Mouse (Mus musculus): ENCODE data around the gene Pcyox1. TPM values are rescaled to one million over a fixed set of nuclear protein-coding genes. Genes with fewer than 3 reads are reported as not detected.
"Not testable (repeated sequence)": the region's sequence is repeated elsewhere in the genome, so short reads cannot be mapped to it uniquely, and the experiment has no call there.

The Pcyox1 gene
- total RNA-seq, 2 experiments from 2014 or later: 50.7 to 65.0 TPM

DNA sequence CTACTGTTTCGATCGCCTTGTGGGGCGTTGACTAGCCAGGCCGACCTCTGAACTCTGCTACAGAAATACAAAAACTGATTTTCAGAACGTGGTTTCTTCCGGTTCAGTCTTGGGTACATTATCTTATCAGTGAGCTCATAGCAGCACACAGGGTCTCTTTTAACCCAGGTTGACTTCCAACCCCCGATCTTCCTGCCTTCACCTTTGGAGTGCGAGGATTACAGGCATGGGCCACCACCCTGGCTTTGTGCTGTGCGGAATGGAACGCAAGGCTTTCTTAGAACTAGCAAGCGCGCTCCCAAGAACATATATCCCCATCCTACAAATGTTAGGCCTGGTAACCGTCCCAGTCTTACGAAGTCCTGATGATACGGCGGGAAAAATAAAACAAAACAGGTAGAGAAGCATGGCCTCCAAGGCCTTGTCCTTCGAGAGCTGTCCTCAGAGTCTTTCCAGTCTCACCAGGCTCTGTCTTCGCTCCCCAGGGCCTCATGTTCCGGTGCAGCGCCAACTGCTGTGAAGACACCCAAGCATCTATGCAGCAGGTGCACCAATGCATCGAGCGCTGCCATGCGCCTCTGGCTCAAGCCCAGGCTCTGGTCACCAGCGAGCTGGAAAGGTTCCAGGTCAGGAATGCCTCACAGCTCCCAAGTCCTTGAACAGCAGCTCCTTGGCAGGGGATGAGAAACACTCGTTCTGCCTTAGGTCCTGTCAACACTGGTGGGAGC lies 30.7 kb downstream of the Pcyox1 start:
- DNase-seq: peak; percentile 30

DNA sequence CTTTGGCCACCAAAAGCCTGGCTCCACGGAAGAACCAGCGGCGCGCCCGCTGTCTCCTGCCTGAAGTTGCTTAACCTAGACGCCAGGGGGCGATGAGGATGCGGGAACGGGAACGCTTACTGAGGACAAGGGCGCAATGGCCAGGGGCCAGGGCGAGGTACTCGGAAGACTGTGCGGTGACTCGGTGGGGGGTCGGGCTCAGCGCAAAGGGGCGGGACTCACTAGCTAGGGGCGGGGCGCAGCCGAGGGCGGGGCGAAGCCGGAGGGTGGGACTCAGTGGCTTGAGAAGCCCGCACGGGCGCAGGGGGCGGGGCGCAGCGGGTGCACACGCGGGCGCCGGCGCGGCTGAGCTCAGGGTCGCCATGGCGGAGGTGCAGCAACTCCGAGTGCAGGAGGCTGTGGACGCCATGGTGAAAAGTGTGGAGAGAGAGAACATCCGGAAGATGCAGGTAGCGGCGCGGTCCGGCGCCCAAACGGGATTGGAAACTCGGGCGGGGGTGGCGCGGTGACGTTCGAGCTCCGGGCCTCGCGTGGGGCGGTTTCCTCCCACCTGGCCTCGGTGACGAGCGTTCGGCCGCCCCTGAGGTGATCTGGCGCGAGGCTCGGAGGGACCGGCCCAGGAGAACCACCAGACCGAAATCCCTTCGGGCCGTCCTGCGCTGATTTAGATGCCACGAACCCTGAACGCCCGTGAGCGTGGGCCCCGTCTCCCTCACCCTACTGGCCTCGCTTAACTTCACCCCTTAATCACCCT lies 31.4 kb downstream of the Pcyox1 start, which contains the start of gene Fam136a:
TSS of gene Fam136a (plus strand) at position 276 of the 754 bp plus-strand sequence.
- peak; percentile 95 for DNase-seq

DNA sequence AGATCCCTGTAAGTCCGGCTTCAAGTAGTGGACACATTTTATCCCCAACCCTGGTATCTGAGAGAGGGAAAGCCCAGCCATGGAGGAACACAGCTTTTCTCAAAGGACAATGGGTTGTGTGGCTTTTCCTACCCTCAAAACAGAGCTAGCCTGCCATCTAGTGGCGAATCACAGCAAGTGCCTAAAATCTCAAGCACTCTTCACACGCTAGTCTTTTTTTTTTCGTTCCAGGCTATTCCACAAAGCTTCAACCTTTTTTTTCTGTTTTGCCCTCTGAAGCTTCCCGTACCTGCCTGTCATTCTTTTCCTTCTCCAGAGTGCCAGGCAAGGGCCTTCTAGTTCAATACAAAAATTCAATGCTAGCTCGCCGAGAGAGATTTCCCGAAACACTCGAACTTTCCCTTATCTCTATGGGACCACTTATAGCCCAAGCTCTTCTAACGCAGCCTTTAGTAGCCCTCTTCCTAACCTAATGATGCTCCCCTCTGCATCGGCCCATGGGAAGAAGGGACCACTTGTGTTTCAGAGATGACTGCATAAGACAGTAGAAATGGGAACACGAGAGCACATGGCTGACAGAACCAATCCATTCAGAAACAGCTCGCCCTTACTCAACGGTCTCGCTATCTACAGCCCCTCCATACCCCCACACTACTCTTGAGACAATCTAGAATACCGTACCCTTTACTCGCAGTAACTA lies 32.4 kb downstream of the Pcyox1 start:
- DNase-seq: peak; percentile 52

DNA sequence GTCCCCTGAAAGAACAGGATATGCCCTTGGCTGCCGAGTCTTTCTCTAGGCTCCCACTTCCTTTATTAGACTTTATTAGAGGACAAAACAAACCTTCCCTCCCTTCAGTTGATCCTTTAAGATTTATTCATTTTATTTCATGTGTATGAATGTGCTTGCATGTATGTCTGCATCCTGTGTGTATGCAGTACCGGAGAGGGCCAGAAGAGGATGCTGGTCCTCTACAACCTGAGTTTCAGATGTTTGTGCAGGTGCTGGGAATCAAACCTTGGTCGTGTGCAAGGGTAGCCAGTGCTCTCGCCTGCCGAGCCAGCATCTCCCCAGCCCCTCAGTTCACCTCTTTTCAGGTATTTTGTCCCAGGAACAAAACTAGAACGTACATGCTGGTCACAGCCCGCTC lies 35.6 kb downstream of the Pcyox1 start:
- no peak for DNase-seq

DNA sequence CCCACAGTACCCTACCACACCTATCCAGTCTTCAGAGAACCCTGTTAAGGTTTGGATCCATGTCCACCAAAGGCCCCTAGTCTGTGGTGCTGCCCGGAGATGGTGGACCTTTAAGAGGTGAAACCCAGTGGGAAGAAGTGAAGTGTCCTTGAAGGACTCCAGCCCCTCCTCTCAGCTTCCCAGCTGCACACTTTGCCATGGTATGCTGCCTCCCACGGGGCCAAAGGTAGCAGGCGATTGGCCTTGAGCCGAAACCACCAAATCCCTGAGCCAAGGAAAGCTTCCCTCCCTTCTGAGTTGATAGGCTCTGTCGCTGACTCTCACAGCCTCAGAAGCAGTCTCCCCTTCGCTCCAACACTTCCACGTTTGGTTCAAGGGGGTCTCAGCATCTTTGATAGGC lies 36.3 kb downstream of the Pcyox1 start:
- DNase-seq: no peak

DNA sequence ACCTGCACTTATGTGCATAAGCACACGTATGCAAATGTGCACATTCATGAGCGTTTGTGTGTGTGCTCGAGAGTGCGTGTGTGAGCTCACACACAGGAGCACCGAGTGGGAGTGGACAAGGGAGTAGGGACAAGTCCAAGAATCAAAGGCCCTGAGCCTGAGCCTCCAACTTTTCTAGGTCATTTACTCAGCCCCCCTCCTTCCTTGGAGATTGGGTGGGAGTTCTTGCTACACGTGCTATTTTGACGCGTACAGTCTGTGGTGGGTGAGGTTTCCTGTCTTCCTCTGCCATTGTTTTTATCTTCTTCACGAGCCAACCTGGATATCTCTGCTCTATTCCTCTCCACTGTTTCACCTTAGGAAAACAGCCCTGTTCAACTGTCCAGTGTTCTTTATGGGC lies 40.0 kb downstream of the Pcyox1 start:
- no peak for DNase-seq

DNA sequence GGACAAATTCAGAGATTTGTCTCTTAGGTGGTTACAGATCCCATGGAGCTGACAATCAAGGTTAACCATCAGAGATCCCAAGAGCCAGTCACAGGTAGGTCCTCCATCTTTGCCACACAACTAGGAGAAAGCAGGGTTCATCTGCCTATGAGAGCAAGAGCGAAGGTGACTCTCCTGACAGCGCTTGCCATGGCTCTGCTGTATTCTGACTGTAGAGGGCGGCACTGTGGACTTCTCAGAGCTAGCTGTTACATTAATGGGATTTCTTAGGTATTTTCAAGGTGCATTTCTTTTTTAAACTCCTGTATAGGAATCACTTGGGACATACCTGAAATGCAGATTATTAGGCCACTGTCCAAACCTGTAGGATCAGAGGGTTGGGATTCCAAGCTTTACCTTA lies 42.0 kb downstream of the Pcyox1 start:
- DNase-seq: no peak

DNA sequence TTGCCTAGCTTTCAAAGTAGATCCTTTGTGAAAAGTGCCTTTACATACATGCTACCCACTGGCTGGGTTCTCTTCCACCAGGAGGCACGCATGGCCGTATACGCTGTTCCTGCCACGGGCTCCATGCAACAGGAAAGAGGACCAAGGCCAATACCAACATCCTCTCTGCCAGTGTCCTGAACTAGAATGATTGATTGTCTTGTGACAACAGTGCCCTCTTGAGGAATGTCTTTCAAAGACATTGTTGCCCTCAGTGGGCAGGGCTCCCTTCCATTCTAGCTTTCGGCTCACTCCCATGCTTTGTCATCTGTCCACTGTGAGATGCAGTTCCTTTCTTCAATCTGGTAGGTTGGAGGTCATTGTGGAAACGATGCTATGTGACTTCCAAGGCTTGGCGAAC lies 47.7 kb downstream of the Pcyox1 start:
- DNase-seq: no peak

DNA sequence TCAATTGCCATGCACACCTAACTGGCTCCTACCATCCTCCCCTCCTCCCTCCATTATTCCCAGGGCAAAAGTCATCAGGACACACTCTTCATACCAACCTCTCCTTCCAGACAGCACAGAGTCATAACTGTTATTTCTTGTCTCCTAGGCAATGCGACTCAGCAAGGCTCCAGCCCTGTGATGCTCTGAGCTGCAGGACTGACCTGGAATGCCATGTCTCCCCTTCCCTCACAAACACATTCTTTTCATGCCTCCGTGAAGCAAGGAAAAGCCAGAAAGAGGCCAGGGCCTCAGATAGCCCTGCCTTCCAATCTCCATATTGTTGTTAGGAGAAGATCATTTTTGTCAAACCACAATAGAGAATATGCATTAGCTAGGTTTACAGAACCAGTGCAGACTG lies 50.9 kb downstream of the Pcyox1 start:
- DNase-seq: no peak

DNA sequence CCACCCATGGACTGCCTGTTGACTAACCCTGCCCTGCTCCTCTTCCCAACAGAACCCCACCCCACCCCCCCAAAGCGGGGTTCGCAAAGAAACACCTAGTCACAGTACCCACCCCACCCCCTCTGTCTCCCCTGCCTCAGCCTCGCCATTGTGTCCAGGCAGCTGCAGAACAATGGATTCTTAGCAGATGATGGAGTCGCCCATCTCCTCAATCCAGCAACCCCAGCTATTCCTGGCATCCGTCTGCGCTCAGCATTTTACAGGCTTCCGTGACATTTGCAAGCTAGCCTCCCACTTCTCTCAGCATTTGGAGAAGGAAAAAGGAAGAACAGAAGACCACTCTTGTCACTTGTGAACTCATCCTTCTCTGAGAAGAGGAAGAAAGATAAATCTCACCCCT lies 53.3 kb downstream of the Pcyox1 start:
- no peak for DNase-seq

DNA sequence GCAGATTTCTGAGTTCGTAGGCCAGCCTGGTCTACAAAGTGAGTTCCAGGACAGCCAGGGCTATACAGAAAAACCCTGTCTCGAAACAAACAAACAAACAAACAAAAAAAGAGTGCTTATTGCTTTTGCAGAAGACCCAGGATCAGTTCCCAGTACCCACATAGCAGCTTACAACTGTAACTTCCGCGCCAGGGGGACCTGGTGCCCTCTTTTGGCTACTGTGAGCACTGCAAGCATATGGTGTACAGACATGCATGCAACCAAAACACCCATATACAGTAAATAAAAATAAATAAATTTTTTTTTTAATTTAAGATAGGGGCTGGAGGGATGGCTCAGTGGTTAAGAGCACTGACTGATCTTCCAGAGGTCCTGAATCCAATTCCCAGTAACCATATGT lies 60.6 kb downstream of the Pcyox1 start:
- DNase-seq: not testable (repeated sequence)

Other genes with a start within 250 kb of the Pcyox1 start
- under 1 TPM; 0.15 to 0.35 TPM for gene Tgfa, start 201.9 kb downstream of the Pcyox1 start, total RNA-seq (2021)
- gene Fam136a, start 31.5 kb downstream of the Pcyox1 start, total RNA-seq (2021): 10 to 100 TPM; 16.0 to 16.3 TPM
- gene Snrpg, start 25.9 kb downstream of the Pcyox1 start, total RNA-seq (2021): 10 to 100 TPM; 26.2 to 27.1 TPM
- gene Tia1, start 7.1 kb upstream of the Pcyox1 start, total RNA-seq (2021): 10 to 100 TPM; 18.7 to 23.4 TPM
- not detected for gene Gm44790, start 29.5 kb upstream of the Pcyox1 start, total RNA-seq (2021)
- gene C87436, start 41.2 kb upstream of the Pcyox1 start, total RNA-seq (2021): 1 to 10 TPM; 6.1 to 6.4 TPM
- gene Pcbp1, start 129.2 kb upstream of the Pcyox1 start, total RNA-seq (2021): 100 to 1,000 TPM in 1 of 2 experiments, 10 to 100 TPM in 1; 99.7 to 116 TPM
- gene Asprv1, start 231.0 kb upstream of the Pcyox1 start, total RNA-seq (2021): not detected

Data from gastrocnemius, postnatal 25 days (tissue).